Comparison of ENCODE assay signal across 1 mouse cellular context in genomic region chr1:156674195-156675000, GRCm38 (mm10).
TF ChIP-seq lines count a peak whose summit lies in the region.

TSS of gene Tor3a (minus strand) at chr1:156674356.

TF ChIP-seq in CH12.LX, 34 proteins besides CTCF, POLR2A, EP300 and RAD21 (continued from another document):
- TF ChIP-seq ZKSCAN1 (IDR thresholded peaks at IDR 0.05; ENCODE audit: borderline replicate concordance, low read depth, low read length) = no peak
- peak; percentile 85; the same call in 1 of the 2 replicates for TF ChIP-seq SIN3A (IDR thresholded peaks at IDR 0.05; ENCODE audit: low read length)
- TF ChIP-seq MEF2A (IDR thresholded peaks at IDR 0.05; ENCODE audit: borderline replicate concordance, low read depth, low read length) = no peak
- no peak for TF ChIP-seq KAT2A (IDR thresholded peaks at IDR 0.05; ENCODE audit: insufficient replicate concordance, low read length)
- TF ChIP-seq MAX (IDR thresholded peaks at IDR 0.05; ENCODE audit: low read length) = peak; percentile 18; the same call in 1 of the 2 replicates
- TF ChIP-seq ZMIZ1 (IDR thresholded peaks at IDR 0.05; ENCODE audit: low read depth, low read length) = peak; percentile 50
- TF ChIP-seq UBTF (IDR thresholded peaks at IDR 0.05; ENCODE audit: low read depth, low read length) = 0 out of 2 replicates have a peak, but pooled peaks have one; percentile 36
- peak; percentile 39; the same call in 1 of the 2 replicates for TF ChIP-seq TCF12 (IDR thresholded peaks at IDR 0.05; ENCODE audit: low read depth, low read length)
- no peak; the same call in 1 of the 2 replicates for TF ChIP-seq POLR2AphosphoS2 (IDR thresholded peaks at IDR 0.05; ENCODE audit: low read depth, low read length)
- TF ChIP-seq MXI1 (IDR thresholded peaks at IDR 0.05; ENCODE audit: low read depth, low read length) = peak; percentile 67; the same call in 1 of the 2 replicates
- TF ChIP-seq JUN (IDR thresholded peaks at IDR 0.05; ENCODE audit: insufficient read depth, low read depth, low read length) = no peak
- no peak for TF ChIP-seq MAZ (IDR thresholded peaks at IDR 0.05; ENCODE audit: low read depth, low read length)
- TF ChIP-seq MAFK (IDR thresholded peaks at IDR 0.05; ENCODE audit: insufficient replicate concordance, low read length) = no peak
- peak; percentile 76 for TF ChIP-seq BHLHE40 (IDR thresholded peaks at IDR 0.05; ENCODE audit: low read depth, low read length)
- no peak for TF ChIP-seq JUND (conservative IDR thresholded peaks at IDR 0.05; ENCODE audit: low read depth, low read length)
- no peak for TF ChIP-seq RCOR1 (conservative IDR thresholded peaks at IDR 0.05; ENCODE audit: low read depth, low read length)
- peak; percentile 73 for TF ChIP-seq TBP (conservative IDR thresholded peaks at IDR 0.05; ENCODE audit: low read depth, low read length)
- no peak for TF ChIP-seq USF1 (IDR thresholded peaks at IDR 0.05; ENCODE audit: low read depth, low read length)
- TF ChIP-seq NRF1 (IDR thresholded peaks at IDR 0.05; ENCODE audit: low read depth, low read length) = 0 out of 2 replicates have a peak, but pooled peaks have one; percentile 9
- peak; percentile 49; the same call in 1 of the 2 replicates for TF ChIP-seq ZNF384 (IDR thresholded peaks at IDR 0.05; ENCODE audit: low read depth, low read length)
- no peak for TF ChIP-seq PAX5 (IDR thresholded peaks at IDR 0.05; ENCODE audit: low read length)
